Mouse (Mus musculus): Measurements from ENCODE around the gene Elobl.

The Elobl gene

DNA sequence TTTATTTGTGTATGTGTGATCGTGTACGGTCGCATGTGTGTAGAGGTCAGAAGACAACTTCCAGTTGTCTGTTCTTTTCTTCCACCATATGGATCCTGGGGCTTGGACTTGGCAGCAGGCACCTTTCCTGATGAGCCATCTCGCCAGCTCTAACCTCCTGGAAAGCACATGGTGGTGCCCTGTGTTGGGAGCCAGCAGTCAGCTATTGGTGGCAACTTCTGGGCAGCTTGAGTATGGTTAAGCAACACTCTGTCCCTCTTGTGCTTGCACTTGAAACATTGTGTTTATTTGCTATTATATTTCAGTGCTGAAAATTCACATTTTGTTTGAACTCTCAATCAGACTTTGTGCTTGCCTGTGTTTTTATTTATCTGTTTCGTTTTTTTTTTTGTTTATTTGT lies 22.2 kb upstream of the Elobl start:
- no peak for DNase-seq (ENCODE audit: low spot score)

DNA sequence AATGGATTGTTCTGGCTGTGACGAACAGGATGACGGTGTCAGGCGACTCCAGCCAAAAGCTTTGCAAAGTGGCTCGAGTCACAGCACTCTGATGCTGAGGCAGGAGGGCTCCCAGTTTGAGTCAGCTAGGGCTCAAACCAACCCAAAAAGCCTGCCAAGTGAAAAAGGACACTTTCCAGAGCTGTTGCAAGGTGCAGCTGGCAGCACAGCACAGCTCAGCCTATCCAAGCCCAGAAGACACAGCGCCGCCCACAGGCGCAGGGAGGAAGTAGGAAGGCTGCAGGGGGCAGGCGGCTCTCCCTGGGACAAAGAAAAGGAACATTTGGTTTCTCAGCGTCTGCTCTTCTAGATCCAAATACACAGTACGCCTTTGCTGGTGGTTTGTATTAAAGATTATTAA lies 19.9 kb upstream of the Elobl start:
- no peak for DNase-seq (ENCODE audit: low spot score)

DNA sequence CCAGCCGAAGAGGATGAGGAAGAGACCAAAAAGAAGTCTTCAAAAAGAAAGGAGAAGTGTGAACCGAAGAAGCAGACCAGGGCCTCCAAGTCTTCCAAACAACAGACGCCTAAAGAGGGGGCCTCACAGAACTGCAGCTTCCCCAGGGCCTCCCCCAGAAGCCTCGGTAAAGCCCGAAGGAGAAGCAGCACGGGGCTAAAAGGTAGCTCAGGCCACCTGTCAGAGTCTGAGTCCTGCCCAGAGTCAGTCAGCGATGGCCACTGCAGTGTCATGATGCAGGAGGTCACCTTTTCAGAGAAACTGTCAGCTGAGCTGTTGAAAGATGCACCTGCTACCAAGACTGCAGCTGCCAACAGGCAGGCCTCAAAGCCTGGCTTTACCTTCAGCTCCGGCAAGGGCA lies 14.6 kb upstream of the Elobl start:
- DNase-seq (ENCODE audit: low spot score): no peak

DNA sequence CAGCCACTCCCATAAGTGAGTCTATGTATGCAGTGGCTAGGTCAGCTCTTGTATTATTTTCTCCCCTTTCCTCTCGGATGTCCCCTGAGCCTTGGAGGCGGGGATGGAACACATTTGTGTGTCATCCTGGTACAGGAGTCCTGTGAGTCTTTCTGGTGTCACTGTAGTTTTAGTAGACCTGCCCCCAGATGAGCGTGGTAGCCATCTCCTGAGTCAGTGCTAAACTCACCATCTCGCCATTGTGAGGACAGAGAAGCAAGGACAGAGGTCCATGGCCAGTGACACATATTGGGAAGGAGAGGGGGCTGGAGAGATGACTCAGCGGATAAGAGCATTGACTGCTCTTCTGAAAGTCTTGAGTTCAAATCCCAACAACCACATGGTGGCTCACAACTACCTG lies 10.5 kb upstream of the Elobl start:
- no peak for DNase-seq (ENCODE audit: low spot score)

GRCm38 (mm10) chr11:88976320-88976719 lies 9.6 kb upstream of the Elobl start:
- DNase-seq (ENCODE audit: low spot score): no peak

DNA sequence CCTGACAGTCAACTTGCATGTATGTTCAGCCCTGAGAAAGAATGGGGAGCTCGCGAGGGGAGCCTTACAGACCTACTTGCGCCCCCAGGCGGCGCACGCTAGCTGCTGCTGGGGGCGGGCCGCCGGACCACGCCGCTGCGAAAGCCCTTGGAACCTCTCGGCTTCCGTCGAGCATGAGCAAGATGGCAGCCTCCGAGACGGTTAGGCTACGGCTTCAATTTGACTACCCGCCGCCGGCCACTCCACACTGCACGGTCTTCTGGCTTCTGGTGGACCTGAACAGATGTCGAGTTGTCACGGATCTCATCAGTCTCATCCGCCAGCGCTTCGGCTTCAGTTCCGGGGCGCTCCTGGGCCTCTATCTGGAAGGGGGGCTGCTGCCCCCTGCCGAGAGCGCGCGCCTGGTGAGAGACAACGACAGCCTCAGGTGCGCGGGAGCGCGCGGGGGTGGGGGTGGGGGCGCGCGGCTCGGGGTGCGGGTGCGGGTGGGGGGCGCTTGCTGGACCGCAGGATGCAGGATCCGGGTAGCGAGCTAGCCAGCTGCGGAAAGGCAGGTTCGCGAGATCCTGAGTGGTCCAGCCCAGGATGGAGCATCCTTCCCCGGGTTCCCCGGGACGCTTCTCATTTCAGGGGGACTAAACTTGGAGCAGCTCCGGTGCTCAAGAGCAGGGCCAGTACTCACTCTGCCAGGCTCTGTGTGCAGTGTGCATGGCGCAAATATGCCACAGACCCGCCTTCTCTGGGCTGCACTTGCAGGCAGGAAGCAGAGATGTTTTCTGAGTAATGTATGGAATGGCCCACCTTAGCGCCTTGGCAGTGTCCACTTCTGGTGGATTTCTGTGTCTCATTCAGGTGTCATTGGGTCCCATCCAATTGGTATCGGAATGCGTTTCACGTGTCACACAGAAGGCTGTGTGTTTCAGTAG lies 7.3 kb upstream of the Elobl start:
- peak; percentile 94 for DNase-seq (ENCODE audit: low spot score)

DNA sequence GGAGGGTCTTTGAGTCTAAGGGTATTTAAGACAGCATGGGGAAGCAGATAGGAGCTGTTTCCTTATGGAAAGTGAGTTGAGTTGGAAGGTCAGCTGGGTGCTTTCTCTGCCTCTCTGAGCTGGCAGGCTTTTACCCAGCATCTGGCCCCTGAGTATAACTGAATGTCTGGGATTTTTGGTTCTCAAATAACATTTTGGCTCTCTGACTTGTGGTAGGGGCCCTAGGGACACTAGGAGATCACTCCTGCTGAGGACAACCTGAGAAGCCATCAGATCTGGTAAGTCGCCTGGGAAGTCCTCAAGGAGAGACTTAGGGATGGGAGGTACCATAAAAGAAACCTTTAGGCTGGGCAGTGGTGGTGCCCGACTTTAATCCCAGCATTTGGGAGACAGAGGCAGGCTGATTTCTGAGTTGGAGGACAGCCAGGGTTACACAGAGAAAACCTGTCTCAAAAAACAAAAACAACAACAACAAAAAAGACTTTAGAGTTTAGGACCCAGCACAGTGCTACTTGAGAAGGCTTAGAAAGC lies 3.5 kb upstream of the Elobl start, which contains the start of gene Coil:
Gene Coil (plus strand): TSS at position 51 of the 531 bp plus-strand sequence.
- no peak for DNase-seq (ENCODE audit: low spot score)

DNA sequence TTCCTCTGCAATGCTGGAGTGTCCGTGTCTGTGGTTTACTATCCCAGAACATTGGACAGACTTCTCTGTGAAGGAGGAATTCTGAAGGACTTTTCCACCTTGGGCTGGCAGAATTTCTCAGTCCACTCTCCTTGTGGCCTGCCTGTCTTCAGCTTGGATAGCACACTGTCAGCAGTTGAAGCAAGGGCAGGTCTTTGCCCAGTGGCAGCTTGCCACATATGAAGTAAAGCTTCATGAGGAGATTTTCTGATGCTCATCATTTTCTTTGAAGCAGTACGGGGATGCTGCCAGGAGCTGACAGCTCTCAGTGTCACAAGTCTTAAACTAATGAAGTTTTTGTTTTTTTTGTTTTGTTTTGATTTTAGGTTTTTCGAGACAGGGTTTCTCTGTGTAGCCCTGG lies 7.9 kb downstream of the Elobl start:
- DNase-seq (ENCODE audit: low spot score): no peak

- peak; percentile 97 for DNase-seq (ENCODE audit: low spot score)
These were observed 11.3 kb downstream of the Elobl start, which contains the start of gene Scpep1 for GRCm38 (mm10) chr11:88955217-88955969. Gene Scpep1, minus strand, starts transcription at chr11:88955465.

DNA sequence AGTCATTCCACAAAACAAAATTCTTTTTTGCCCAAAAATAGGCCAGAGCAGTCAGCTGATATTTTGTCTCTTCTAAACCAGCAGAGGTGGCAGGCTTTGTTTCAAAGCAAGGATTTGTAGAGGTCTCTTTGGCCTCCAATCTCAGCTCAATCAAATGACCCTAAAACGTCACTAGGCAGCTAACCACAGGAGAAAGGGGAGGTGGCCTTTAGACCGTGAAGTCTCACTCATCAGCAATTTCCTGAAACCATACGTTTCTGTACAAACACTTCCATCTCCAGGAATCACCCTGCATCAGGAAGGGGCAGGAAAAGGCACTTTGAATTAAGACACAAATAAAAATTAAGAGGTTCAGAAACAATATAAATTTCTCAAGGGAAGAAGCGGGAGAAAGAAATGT lies 11.9 kb downstream of the Elobl start:
- peak; percentile 72 for DNase-seq (ENCODE audit: low spot score)

- no peak for DNase-seq (ENCODE audit: low spot score)
These were observed 13.1 kb downstream of the Elobl start for GRCm38 (mm10) chr11:88953582-88953981.

DNA sequence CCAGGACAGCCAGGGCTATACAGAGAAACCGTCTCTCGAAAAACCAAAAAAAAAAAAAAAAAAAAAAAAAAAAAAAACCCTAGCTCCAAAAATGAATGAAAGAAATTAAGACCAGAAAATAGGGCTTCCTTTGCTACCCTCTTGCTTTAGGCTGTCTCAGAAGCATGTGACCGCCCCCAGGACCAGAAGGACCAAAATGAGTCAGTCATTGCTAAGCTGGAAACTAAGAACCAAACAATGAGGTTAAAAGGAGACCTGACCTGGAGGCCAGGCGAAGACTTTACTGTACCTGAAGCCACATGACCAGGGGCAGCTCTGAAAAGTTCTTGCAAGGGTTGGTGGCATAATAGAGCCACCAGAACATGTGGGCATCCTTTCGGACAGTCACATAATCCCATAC lies 14.6 kb downstream of the Elobl start:
- no peak for DNase-seq (ENCODE audit: low spot score)

- DNase-seq (ENCODE audit: low spot score): no peak
These were observed 15.2 kb downstream of the Elobl start for GRCm38 (mm10) chr11:88951576-88951975.

GRCm38 (mm10) chr11:88950640-88951250 lies 16.0 kb downstream of the Elobl start:
- DNase-seq (ENCODE audit: low spot score): no peak

GRCm38 (mm10) chr11:88949802-88950639 lies 16.7 kb downstream of the Elobl start:
- no peak for DNase-seq (ENCODE audit: low spot score)

GRCm38 (mm10) chr11:88948896-88949295 lies 17.8 kb downstream of the Elobl start:
- no peak for DNase-seq (ENCODE audit: low spot score)

GRCm38 (mm10) chr11:88945971-88946585 lies 20.7 kb downstream of the Elobl start:
- no peak for DNase-seq (ENCODE audit: low spot score)

DNA sequence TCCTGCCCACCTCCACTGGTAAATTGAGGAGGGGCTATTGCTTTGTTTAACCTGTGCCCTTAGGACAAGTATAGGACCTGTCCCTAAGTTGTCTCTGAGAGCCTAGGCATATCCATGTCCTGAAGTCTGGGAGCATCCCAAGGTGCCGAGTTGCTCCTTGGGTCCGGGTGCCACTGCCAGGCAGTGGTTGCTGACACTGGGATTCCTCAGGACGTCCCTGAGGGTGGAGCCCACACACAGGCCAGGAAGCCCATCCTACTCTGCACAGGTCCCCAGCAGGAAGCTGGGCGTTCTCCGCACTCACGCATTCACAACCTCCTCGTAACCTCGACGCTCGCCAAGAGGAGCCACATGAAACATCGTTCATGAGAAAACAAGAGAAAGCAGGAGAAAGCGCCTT lies 25.2 kb downstream of the Elobl start:
- DNase-seq (ENCODE audit: low spot score): no peak

DNA sequence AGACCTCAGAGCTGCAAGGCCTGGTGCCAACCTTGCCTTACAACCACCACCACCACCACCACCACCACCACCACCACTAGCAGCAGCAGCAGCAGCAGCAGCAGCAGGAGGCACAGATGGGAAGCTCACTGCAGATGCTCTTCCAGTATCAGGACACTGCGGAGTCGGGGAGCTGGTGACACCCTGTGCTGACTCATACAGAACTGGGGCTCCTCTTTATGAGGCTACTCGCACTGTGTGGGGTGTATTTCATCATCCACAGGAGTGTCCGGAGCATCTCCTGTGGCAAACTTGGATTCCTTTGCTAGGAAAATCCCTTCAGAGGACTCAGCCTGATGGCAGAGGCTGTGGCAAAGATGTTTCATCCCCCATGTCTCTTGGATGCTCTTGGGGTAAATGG lies 27.1 kb downstream of the Elobl start:
- peak; percentile 45 for DNase-seq (ENCODE audit: low spot score)

DNA sequence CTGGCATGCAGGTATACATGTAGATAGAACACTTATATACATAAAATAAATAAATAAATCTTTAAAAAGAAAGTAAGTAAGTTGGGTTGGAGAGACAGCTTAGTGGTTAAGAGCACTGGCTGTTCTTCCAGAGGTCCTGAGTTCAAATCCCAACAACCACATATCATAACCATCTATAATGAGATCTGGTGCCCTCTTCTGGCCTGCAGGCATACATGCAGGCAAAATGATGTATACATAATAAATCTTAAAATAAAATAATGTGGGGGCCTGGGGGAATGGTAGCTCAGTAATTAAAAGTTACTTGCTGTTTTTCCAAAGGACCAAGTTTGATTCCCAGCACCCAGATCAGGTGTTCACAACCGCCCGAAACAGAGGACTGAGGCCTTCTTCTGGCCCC lies 28.0 kb downstream of the Elobl start:
- no peak for DNase-seq (ENCODE audit: low spot score)

GRCm38 (mm10) chr11:88937886-88938285 lies 28.8 kb downstream of the Elobl start:
- DNase-seq (ENCODE audit: low spot score): no peak
